Mouse (Mus musculus) brain, embryonic 14.5 days (tissue): ENCODE measurements around the gene Exosc6. TPM values are rescaled to one million over a fixed set of nuclear protein-coding genes. Genes with fewer than 3 reads are reported as not detected.
"Not testable (repeated sequence)": the region's sequence is repeated elsewhere in the genome, so short reads cannot be mapped to it uniquely, and the experiment has no call there.

Experiments
- DNase-seq: peaks from one replicate; pipeline ENCODE4 v3.0.0-alpha.2; 2011; ENCODE audit warnings: low read depth
- CTCF ChIP-seq: fragments of 200-500 bp; IDR thresholded peaks from 2 replicates; pipeline ENCODE4 v1.5.1; 2012; ENCODE audit warnings: inconsistent platforms, mild to moderate bottlenecking, moderate library complexity, borderline replicate concordance; ENCODE audit not compliant: insufficient read depth, insufficient read length; ENCODE audit errors: extremely low read depth
- POLR2A ChIP-seq: fragments of 200-500 bp; IDR thresholded peaks from 2 replicates; pipeline ENCODE4 v1.6.1; 2012; ENCODE audit warnings: mild to moderate bottlenecking, inconsistent platforms, borderline replicate concordance; ENCODE audit not compliant: poor library complexity, insufficient read depth, insufficient read length, severe bottlenecking; ENCODE audit errors: extremely low read depth
- polyA plus RNA-seq: library from polyadenylated mRNA; depleted of rRNA; stranded (reverse); fragments of >200 nt; gene quantifications from 2 replicates; pipeline ENCODE4 v1.2.3, GENCODE M21; 2012

Exosc6 gene
- polyA plus RNA-seq, 1 experiment = not detected

DNA sequence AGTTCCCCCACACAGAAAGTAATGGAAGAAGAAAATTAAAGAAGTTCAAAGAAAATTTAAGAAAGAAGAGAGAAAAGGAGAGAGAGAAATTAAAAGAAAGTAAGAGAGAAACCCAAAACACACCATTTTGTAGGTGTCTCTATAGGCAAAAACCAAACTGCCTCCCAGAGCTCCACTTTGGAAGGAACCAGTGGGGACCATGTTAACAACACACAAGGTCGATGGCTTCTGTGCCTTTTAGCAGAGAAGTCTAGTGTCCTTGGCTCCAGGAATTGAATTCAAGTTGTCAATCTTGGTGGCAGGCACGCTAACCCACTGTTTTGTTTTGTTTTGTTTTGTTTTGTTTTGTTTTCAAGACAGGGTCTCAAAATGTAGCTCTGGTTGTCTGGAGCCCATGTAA is 6.8 kb downstream of the Exosc6 start:
- TF ChIP-seq POLR2A (no peak), CTCF (no peak)
- DNase-seq = peak; percentile 12

DNA sequence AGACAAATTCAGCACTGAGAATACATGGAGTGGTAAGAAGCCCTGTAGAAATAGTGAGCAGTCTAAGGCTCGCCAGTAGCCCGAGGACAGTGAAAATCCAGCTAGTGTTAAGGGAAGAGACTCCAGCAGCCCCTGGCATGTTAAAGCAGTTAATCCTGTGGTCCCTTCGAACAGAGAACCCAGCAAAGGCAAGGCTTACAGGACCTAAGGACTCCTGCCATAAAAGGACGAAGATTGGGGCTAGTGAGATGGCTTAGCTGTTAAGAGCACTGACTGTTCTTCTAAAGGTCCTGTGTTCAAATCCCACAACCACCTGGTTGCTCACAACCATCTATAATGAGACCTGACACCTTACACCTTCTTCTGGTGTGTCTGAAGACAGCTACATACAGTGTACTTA is 10.2 kb downstream of the Exosc6 start:
- DNase-seq = no peak

DNA sequence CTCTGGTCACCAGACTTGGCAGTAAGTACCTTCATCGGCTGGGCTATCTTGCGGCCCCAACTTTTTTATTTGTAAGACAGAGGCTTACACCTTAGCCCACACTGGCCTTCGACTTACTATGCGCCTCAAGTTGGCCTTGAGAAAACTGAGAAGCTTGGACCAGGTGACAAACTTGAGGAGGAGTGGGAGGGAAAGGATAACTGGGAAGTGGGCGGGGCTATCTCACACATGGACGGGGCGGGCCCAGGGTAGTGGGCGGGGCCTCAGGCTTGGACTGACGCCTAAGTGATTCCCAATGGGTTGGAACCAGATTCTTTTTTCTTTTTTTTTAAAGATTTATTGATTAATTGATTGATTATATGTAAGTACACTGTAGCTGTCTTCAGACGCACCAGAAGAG is 11.3 kb downstream of the Exosc6 start:
- TF ChIP-seq CTCF = no peak
- TF ChIP-seq POLR2A = no peak
- no peak for DNase-seq

More for the DNA sequence above, 10.2 kb downstream of the Exosc6 start:
- no peak for TF ChIP-seq POLR2A
- TF ChIP-seq CTCF = no peak

DNA sequence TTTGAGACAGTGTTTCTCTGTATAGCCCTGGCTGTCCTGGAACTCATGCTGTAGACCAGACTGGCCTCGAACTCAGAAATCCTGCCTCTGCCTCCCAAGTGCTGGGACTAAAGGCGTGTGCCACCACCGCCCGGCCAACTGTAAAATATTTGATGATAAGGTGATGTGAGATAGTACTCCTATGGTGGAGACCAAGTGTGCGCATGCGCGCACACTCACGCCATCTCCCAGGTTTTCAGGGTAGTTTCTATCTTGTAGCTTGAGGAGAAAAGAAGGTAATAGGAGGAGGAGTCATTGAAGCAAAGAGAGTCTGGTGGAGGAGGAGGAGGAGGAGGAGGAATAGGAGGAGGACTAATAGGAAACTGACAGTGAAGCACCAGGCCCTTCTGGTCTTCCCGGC is 12.5 kb downstream of the Exosc6 start:
- DNase-seq = not testable (repeated sequence)

DNA sequence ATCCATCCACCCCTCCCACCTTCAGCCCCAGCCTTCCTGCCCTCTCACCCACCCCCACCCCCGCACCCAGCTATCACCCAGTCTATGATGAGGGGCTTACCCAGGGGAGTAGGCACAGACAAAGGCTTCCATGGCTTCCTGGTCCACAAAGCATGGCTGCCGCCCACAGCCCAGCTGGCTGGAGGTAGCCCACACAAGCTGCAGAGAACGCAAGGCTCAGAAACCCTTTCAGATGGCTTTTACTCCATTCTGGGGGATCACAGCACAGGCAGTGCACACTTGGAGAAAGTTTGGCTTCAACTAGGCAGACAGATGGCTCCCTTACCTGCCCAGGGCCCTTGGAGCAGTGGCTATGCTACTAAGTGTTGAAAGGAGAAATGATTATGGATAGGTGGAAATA is 19.8 kb downstream of the Exosc6 start:
- TF ChIP-seq CTCF (no peak), POLR2A (no peak)
- DNase-seq = no peak

DNA sequence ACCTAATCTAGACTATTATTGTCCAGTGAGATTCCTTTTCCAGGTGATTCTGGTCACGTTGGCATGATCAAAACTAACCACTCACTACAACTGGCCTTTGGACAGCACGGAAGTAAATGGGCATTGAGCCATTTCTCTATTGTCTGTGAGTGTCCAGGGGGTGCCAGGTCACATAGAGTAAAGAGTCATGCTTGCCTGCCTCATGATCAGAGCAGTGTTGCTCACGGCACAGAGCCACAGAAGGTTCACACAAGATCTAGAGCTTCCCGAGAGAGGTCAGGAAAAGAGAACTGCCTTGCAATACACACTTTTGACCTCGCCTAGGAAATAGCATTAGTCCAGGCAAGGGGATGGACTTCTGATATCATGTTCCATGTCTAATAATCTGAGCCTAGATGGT is 23.3 kb downstream of the Exosc6 start:
- no peak for DNase-seq
- TF ChIP-seq POLR2A = no peak
- TF ChIP-seq CTCF = no peak

DNA sequence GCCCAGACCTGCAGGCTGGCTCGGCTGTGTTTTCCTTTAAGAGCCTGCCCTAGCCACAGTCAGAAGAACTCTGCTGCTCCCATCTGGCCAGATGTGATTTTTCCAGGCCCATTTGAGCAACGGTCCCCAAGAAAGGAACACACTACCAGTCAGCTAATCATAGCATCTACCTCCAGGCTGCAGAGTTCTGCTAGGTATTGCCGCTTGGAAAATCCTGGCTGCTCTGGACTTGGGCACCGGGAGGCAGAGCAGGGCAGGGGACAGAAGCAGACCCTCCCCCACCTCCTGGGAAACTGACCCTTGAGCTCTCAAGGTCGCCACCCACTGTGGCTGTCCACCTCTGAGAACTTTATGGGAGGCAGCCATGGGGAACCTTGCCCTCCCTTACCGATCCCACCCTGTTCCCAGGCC is 23.7 kb downstream of the Exosc6 start:
- peak; percentile 13 for DNase-seq
- TF ChIP-seq CTCF = peak; percentile 28; the same call in 1 of the 2 replicates
- no peak for TF ChIP-seq POLR2A

DNA sequence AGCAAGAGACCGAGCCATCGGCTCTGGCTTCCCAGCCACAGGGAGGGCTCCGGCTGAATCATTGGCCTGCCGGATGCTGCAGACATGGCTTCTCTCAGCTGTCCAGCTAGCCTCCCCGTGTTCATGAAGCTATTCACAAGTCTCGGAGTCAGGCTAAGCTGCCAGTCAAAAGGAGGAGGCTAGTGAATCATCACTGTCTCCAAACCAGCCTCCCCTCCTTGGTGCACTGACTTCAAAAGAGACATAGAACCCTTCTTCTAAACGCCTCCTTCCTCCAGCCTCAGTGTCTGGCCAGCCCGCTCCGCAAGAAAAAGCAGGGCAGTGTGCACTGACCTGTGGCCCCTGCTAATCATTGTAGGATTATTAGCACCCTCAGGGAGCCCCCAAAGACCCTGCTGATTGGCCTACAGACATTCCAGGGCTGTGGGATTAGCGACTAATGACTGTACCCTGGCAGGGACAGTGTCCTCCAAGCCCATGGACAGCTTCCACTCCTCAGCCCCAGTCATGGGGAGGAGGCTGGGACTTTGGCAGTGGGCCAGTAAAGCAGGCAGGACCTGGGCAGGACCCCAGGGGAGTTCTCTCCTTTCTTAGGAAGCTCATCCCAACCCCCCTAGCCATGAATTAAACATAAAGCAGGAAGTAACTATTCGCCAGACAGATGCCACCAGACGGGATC is 25.6 kb downstream of the Exosc6 start:
- DNase-seq = peak; percentile 38
- no peak for TF ChIP-seq POLR2A
- no peak for TF ChIP-seq CTCF

DNA sequence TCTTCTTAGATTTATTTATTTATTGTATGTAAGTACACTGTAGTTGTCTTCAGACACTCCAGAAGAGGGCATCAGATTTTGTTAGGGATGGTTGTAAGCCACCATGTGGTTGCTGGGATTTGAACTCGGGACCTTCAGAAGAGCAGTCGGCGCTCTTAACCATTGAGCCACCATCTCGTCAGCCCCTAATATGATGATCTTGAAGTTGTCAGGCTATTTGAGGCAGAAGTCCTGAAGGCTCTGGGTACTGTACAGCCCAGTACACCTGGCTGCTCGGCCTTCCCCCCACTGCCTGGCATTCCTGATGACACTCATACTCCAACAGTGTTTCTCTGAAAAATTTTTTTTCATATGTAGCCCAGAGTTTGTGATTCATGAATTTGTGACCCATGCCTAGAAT is 27.8 kb downstream of the Exosc6 start:
- not testable (repeated sequence) for DNase-seq

DNA sequence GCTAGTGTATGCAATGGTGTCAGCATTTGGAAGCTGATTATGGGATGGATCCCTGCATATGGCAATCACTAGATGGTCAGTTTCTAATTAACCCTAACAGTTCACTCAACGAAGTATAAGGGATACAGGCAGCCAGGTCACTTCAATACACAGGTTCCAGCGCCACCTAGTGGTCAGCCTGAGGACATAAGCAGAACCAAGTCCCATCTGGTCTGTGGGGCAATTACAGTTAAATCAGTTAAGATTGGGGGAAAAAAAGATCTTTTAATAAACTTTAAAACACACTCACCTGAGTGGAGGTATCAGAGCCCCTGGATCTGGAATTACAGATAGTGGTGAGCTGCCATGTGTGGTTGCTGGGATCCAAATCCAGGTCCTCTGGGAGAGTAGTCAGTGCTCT is 34.0 kb downstream of the Exosc6 start:
- TF ChIP-seq POLR2A (no peak), CTCF (peak; percentile 87; the same call in 1 of the 2 replicates)
- peak; percentile 89 for DNase-seq

DNA sequence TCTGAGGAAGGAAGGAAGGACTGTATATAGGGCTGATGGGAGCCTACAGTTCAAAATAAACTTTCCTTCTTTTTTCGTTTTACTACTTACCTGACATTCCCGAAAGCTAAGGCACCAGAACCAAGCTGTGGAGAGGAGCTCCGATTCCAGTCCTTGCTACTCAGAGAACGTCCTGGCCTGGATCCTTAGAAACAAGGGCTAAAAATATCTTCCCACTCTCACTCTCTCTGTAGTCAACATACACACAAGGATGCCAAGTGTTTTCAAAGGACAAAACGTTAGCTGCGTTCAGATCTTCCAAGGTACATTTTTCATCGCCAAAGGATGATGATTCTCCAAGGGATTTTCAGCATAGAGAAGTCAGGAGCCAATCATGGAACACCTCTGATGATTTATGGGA is 35.6 kb downstream of the Exosc6 start:
- no peak for DNase-seq
- TF ChIP-seq CTCF = no peak
- TF ChIP-seq POLR2A = no peak

DNA sequence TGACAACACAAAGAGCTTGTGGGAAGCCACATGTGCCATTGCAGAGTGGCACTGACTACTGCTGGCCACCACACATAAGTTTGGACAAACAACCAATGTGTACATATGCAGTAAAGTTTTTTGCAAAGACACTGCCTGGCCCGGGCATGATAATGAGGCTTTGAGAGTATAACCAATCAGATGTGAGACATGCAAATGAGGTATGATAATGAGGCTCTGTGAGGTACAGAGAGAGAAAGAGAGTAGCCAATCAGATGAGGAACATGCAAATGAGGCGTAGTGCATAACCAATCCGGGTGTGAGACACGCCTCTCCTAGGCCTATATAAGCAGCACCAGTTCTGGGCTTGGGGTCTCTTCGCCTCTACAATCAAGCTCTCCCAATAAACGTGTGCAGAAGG is 36.2 kb downstream of the Exosc6 start, which contains the start of gene Clec18a:
TSS of gene Clec18a (minus strand) at position 101 of the 400 bp plus-strand sequence.
- DNase-seq = not testable (repeated sequence)
